Mouse (Mus musculus) megakaryocyte, embryonic 14.5 days (primary cell): Measurements from ENCODE around the gene Brca1.

Source experiments
- FLI1 ChIP-seq: IDR thresholded peaks from 2 replicates; pipeline ENCODE4 v1.6.1; 2012; ENCODE audit warnings: low read length, inconsistent platforms, mixed read lengths
- GATA1 ChIP-seq: IDR thresholded peaks from 3 replicates; pipeline ENCODE4 v1.6.1; 2012; ENCODE audit warnings: mixed read lengths, low read length, inconsistent platforms, borderline replicate concordance

GRCm38 (mm10) chr11:101464211-101465100 is 87.3 kb downstream of the Brca1 start, which contains the start of gene Rnd2:
- TF ChIP-seq GATA1 (no peak), FLI1 (no peak)
